Mouse (Mus musculus) T-helper 17 cell (primary cell): ENCODE measurements around the gene Camkmt.

Experiments
- in situ Hi-C, 2 experiments: fragments of 300-600 bp; cut with MboI, MseI; formaldehyde crosslinking; loops; 1 replicate in 1 of 2; 2 replicates in 1 of 2; pipeline ENCODE4 v1.15.1; 2025; ENCODE audit warnings: high pct_unique_total_duplicates in 2 of 2

Camkmt gene

DNA sequence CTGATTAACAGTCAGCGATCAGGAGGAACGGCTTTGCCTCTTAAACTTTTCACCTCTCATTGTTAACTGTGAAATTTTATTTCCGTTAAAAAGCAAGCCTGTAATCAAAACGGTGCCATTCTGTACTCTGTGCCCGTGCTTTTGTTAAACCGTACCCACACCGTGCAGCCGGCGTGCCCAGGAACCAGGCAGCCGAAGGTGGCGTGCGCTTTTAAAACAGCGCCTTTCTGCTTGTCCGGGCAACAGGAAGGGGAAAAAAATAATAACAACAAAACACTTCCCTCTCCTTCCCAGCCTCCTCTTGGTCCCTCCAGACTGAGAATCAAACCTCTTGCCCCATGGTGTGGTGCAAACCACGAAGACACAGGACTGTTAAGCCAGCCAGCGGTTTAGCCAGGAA is 364.7 kb downstream of the Camkmt start:
- in situ Hi-C loops = no loop called here

DNA sequence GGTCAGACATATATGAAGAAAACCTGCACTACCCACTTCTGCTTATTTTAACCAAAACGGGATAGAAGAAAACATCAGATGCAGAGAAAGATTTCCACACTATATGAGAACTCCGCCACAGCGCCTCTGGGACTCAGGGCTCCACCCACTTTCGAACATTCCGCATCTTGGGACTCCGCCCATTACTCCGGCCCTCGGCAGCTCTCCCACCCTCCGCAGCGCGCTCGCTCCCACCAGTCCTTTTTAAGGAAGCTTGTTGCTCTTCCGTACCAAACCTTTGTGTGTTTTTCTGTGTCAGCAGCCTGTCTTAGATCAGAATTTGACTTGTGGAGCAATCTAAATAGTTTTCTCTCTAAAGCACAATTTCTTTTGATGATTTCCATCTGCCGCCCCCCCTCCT is 367.7 kb downstream of the Camkmt start:
- in situ Hi-C loops = no loop called here

DNA sequence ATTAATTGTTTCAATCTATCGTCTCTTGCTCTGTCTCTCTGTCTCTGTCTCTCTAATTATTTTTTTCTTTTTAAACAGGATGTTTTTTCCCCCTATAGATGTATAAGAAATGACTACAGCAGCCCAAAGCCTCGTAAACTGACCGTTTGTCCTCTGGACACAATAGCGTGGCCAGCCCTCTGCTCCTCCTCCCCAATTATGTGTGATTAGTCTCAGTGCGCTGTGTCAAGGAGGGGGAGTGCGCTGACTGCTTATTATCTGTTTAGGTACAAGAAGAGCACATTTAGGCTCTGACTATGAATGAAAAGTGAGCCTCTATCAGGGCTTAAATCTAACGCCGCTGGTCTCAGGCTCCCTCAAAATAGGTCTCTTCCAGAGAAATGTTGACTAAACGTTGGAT is 368.2 kb downstream of the Camkmt start:
- in situ Hi-C loops = no loop called here

DNA sequence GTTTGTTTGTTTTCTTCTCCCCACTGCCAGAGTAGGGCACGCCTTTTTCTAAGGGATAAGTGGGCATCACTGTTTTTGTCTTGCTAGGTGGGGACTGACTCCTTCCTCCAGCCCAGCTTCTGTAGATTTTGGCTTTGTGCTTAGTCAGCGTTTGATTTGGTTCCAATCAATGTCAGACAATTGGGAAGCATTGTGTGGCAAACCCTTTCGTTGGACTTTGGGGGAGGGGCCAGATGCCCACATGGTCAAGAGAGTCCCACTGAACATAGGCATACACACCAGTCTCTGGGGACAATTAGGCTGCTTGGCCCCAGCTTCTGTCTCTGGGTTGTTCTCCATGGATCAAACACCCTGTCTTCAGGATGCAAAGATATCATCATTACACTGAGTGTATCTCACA is 371.2 kb downstream of the Camkmt start:
- in situ Hi-C loops = no loop called here

DNA sequence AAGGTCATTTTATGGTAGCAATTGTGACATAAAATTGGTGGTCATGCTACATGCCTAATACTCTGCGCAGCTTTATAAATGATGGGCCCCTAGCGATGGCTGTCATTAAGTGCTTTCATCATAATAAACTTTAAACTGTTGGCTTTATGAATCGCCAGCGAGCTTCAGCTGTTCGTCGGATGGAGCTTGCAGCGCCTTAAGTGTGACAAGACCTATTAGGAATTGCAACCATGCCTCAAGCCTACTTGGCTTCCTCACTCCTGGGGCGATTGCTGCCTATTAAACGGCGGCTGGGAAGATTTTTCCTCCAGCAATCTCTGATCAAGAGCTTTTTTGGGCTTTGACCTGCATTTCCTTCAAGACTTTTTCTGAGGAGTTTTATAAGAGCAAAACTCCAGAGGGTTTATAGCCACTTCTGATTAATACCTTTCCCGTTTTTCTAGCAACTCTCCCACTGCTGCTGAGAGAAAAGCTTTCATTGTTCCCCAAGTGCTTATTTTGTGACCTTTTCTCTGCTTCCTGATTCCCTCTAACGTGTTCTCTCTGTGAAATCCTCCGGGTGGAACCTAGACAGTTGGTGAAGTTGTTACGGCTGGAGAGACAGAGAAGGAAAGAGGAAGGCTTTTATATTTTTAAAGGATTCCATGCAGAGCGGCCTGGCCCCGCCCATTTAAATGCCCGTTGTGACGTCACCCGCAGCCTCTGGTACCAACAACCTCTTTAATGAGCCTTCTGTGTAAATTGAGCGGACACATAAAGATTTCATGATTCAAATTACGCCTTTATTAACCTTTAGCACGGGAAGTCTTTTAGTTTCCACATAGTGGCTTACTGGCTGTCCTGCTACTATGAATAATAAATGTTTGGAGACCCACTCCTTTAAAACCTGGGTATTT is 373.4 kb downstream of the Camkmt start:
- in situ Hi-C loops = no loop called here

DNA sequence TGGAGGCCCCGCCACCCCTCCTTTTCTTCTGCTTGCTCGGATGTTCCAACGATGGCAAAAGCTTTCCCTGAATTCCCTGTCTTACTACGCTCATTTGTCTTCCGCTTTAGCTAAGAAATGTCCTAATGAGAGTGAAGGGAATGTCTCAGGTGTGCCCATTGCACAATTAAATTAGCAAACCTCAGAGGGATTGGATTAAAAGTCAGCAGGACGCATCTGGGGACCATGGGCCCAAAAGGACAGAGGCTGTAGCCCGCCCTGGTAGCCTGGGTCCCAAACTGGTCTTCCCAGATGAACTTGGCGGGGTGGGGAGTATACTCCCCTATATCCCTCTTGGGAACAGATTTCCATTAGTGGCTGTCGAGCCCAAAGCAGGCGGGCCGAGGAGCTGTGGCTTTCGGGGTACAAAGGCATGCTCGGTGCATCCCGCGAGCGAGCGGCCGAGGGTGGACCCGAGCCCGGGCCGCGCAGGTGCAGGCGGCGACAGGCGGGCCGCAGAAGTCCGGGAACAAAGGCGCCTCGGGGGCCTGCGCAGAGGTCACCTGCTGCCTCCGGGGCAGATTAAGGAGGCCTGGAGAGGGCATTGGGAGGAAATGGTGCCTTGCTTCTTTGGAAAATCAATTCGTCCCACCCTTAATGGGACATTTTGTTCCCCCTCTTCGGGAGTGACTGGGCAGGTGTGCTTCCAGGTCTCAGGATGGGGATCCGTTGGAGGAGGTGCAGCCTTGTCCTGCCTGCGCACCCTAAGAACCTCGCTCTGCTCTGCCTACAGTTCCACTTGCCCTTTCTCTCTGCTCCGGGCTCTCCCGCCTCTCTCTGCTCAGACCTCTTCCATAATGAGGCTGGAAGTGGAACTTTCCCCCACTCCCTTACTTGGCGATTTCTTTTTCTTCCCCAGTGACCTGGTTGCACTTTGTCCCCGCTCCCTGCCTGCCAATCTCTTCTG is 374.4 kb downstream of the Camkmt start:
- in situ Hi-C loops = no loop called here

DNA sequence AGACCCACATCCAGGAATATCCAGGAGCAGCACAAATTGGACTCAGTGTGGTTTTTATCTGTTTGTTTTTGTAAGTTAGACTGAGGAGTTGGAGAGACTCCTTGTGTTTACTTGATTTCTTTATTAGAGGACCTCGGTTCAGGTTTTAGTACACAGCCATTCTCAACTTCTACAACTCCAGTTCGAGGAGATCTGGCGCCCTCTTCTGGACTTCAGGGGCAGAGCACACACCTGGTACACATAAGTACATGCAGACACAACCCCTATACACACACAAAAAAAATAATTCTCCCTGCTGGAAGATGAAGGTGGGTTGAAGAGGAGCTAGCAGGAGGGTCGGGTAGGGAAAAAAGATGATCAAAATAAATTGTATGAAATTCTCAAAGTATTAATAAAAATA is 379.4 kb downstream of the Camkmt start:
- in situ Hi-C loops = no loop called here

DNA sequence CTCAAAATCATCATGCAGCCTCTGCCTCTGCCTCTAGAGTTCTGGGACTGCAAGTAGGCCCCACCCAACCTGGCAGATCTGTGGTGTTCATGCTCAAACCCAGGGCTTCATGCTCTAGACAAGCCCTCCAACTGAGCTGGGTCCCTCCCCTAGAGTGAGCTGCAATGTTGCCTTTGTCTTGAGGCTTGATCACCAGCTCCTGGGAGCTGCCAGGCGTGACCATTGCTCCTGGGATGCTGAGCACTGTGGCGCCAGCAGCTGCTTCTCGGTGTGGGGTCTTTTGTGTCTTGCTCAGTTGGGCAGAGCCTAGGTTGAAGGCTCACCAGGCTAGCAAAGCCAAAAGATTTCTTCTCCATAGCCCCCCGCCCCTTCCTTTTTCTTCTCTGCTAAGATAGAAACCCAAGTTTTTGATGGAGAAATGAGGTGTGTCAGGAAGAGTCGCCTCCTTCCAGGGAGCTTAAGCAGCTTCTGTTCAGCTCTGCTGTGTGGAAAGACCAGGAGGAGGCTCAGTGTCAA is 382.4 kb downstream of the Camkmt start:
- in situ Hi-C loops = no loop called here

DNA sequence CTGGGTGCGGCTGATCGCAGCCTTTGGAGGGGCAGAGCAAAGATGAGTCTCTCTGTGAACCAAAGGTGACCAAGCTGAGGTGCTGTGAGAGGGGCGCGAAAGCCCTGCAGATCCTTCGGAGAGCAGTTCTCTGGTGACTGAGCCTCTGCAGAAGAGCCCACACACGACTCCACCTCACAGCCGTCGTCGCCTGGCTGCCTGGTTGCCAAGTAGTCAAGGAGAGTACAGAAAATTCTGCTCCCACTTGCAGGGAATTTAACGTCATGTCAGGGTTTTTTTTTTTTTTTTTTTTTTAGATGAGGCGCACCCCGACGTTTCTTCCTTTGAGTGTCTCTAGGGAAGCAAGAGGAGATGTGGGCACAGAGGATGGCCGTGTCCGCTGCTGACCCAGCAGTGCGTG is 382.9 kb downstream of the Camkmt start:
- in situ Hi-C loops = no loop called here

DNA sequence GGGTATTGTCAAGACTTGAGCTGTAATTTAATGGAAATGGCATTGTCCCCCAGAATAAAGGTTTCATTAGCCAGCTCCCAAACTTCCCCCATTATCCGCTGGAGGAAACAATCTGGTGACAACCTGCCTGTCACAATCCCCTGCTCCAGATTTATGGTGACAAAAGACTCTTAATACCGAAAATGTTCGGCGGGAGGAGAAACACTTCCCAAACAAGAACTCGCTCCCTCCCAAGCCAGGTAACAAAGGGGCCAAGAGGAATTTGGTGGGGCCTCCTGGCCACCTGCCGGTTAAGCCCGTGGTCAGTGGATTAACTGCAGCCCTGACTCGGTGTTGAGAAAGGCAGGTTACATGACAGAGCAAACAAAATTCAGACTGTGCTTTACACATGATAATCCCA is 383.5 kb downstream of the Camkmt start:
- in situ Hi-C loops = no loop called here

DNA sequence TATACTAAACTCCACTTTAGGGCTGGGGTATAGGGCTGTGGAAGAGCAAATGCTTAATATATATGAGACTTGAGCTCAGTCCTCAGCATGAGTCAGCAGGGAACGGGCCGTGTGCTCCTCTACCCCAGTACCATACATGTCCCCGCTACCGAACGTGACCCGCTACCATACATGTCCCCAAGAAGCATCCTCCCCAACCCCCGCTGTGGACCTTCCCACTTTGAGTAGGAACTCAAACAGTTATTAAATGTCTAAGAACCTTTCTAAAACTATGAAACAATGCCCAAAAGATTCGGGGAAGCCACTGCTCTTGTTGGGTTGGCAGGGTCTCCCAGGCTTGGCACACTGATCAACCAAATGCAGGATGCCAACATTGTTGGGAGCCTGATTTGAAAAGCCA is 390.9 kb downstream of the Camkmt start:
- in situ Hi-C loops = no loop called here

DNA sequence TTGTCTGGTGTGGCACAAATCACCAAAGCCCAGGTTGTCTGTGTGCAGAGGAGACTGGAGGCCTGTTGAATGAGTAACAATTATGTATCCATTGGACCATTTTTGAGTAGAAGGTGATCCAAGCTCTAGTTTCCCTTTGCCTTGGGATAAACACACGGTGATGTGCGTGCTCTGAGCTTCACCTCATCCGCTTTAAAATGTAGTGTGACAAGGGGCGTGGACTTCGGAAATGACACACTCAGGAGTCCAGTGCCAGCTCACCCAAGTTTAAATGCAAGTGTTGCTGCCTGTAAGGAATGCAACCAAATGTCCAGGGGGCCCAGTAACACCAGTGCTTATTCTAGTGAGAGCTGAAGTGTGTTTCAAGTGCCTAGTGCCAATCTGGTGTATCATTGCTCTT is 392.7 kb downstream of the Camkmt start:
- in situ Hi-C loops = no loop called here

DNA sequence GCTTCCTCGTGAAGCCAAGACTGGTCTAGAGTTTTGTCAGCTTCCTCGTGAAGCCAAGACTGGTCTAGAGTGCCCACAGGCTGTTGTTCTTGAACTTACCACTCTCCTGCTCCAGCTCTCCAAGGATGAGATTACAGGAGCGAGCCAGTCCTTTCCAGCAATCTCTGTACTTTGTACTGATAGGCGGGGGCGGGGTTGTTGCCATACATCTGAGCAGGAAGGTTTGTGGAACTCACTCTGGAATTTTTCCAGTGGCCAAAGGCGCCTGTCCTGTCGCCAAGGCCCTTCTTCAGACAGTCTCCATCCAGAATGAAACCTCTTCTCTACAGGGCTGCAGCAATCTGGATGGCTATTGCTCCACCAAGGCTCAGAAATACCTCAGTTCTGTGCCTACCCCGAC is 393.7 kb downstream of the Camkmt start:
- in situ Hi-C loops = no loop called here

DNA sequence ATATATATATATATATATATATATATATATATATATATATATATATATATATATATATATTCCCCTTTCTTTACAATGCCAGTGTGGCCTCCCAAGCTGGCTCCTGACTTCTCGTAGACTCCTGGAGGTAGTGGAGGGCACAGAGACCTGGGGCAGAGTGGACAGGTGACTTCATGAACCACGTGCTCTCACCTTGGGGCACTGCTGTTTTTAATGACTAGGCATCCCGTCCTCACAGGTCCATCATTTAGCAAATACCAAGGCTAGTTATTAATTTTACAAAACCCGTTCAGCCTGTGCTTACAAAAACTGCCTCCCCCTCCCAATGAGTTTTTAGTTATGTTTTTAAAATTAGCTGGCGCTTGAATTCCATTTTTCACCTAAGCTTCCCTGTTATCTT is 394.2 kb downstream of the Camkmt start:
- in situ Hi-C loops = no loop called here

DNA sequence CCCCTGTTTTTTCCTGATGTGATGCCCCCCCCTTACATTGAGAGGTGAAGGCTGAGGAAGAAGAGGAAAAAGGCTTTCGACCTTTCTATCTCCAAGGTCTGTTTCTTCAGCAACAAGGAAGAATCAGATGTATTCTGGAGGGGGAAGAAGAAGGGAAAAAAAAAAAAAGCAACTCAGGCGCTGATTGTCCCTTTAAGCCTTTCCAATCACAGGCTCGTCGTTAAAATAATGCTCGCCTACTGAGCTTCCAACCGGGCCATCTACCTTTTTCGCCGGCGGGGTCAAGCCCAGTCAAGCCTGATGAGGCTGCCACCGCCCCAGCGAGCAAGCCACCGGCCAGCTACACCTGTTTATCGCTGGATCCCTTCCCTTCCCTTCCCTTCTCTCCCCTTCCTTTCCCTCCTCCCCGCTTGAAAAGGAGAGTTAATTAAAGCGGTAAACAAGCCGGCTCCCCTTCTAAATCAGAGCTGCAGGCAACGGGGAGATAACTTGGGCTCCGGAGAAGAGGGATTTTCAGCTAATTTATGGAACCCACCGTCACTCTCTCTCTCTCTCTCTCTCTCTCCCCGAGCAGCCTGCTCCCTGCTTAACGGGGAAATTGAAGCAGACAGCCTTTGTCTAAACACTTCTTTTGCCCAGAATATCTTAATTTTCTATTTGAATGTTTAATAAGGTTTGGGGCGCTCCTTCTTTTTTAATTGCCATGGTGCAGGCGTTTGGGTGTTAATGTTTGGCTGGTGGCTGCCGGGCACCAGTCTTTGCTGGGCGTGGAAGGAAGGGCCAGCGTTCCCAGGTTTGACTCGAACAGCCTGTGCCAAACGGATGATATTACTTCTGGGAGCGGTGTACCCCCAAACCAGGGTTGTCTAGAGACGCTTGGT is 395.0 kb downstream of the Camkmt start:
- in situ Hi-C loops = no loop called here

DNA sequence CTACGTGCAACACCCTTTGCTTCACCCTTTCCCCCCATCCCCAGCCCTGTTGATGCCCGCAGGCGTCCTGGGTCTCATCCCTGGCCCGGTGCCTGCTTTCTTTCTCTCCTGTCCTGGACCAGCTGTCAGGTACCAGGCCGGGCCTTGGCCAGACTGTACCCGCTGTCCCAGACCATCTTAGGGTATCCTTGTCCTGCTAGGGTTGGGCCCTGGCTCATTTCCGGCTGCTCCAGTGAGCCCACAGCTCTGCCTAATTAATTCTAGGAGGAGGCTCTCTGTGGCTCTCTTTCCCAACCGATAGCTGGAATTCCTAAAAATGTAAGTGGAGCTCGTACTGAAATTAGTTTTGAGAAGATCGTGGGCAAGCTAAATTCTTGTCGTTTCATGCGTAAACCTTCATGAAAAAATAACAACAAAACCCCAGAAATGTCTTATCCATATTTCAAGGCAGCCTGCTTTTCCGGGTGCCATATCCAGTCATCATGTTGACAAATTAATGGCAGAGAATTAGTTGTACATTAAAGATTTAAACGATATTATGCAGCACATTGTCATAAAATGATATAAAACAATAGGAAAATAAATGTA is 395.7 kb downstream of the Camkmt start:
- in situ Hi-C loops = no loop called here

DNA sequence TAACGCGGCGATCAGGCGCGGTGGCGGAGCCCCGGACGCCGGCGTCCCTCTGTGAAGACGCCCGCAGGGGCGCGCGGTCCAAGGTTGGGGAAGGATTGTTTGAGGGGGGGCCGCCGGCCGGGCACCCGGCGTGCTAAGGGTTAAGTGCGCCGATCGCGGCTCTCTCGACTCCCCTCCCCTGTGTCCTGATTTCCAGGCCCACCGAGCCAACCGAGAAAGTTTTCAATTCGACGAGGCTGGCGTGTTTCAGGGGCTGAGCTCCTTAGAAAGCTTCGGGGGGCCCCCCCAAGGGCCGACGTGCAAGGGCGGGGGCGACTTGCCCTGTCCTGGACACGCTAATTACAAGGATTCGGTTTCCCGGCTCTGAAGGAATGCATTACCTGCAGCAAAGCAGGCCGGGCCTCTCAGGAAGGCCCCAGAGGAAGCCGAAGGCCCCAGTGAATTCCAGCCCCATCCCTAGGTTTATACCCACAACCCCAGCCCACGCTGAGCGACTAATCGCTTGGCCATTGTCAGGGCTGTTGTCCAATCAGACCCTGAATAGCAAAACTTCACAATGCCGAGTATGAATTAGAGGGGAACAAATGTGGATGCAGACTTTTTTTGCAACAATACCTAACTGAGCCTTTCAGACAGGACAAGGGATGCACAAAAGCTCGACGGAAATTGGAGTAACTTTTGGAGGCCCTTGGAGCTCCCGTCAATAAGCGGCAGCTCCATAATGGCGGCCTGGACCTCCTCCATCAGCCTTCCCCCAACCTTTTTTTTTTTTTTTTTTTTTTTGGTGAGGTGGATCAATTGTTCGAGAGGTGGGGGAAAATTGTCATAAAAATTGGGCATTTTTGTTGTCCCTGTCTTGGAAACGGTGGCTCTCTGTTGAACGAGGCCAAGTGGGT is 396.5 kb downstream of the Camkmt start:
- in situ Hi-C loops = no loop called here

DNA sequence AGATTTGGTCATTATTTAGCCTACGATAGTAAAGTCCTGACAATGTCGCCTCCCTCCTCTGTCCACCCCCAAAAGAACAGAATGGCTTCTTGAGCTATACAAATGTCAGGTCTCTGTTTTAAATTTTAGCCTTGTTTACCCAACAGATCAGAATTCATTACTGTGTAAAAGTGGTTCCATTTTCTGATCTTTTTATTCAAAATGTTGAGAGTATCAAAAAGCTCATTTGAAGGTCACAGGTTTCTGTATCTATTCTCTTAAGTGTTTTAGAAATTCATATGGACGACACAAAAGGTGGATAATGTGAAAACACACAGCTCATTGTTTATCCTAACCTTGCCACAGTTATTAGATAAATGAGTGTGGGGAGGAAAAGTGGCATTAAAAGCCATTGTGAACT is 397.2 kb downstream of the Camkmt start:
- in situ Hi-C loops = no loop called here

DNA sequence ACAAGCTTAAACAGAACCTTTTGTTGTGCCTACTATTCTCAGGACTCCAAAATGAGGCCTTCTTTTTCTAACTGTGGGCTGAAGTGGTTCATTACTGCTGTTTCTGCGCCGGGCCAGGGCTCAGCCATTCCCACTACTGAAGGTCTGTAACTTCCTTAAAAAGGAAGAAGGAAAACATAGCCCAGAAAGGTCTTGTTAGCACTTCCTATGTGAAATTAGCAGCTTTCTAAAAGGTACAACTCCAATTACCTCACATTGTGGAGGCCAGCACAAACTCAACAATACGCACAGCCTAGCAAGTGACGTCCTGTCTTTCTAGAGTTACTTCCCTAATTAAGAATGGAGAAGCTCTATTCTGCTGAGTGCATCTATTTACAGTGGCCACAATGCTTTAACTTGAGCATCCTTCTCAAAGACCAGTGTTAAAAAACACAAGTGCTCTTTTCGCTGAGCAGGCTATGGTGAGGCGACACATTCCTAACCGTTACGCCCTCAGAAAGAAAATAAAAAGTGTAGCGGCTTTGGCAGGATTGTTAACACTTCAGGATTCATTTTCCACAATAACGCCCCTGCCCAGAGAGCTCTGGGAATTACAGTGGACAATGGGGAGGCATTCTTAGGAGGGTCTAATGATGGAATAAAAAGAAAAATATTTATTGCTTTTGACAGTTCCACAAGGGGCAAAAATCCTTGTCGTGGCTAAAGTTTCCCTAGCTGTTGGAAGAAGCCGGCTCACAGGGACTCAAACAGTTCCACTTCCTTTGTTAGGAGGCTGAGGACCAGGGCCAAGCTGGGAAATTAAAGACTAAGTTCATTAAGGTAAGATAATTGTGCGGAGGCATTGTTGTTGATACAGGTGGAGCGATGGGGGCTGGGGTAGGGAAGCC is 398.5 kb downstream of the Camkmt start:
- in situ Hi-C loops = no loop called here
